Mouse (Mus musculus) forebrain, embryonic 15.5 days (tissue): ENCODE data around the gene Cplane1. TPM values are rescaled to one million over a fixed set of nuclear protein-coding genes. Genes with fewer than 3 reads are reported as not detected.

Source experiments
- ATAC-seq: fragments of 200-750 bp; cut with Nextera tagmentation; replicated peaks from 2 replicates; pipeline ENCODE4 v1.8.0; 2017; ENCODE audit warnings: mild to moderate bottlenecking, moderate TSS enrichment, moderate library complexity
- H3K27ac ChIP-seq: fragments of 300-500 bp; sonication (generic); replicated peaks from 2 replicates; pipeline ENCODE4 v1.5.1; 2015; ENCODE audit warnings: mild to moderate bottlenecking, inconsistent platforms
- H3K27me3 ChIP-seq: fragments of 300-500 bp; sonication (generic); 2 replicates; pipeline ENCODE4 v1.6.1; 2015; ENCODE audit warnings: inconsistent platforms
- H3K36me3 ChIP-seq: fragments of 300-500 bp; sonication (generic); 2 replicates; pipeline ENCODE4 v1.6.1; 2015; ENCODE audit warnings: mild to moderate bottlenecking, inconsistent platforms
- H3K4me1 ChIP-seq: fragments of 300-500 bp; sonication (generic); 2 replicates; pipeline ENCODE4 v1.6.1; 2015; ENCODE audit warnings: inconsistent platforms
- H3K4me2 ChIP-seq: fragments of 300-500 bp; sonication (generic); replicated peaks from 2 replicates; pipeline ENCODE4 v1.6.1; 2015; ENCODE audit warnings: mild to moderate bottlenecking, inconsistent platforms
- H3K4me3 ChIP-seq: fragments of 300-500 bp; sonication (generic); 2 replicates; pipeline ENCODE4 v1.5.1; 2015; ENCODE audit warnings: mild to moderate bottlenecking, inconsistent platforms
- H3K9ac ChIP-seq: fragments of 300-500 bp; sonication (generic); replicated peaks from 2 replicates; pipeline ENCODE4 v1.6.1; 2015; ENCODE audit warnings: mild to moderate bottlenecking, inconsistent platforms
- H3K9me3 ChIP-seq: fragments of 300-500 bp; sonication (generic); 2 replicates; pipeline ENCODE4 v1.6.1; 2016; ENCODE audit warnings: inconsistent platforms
- WGBS: fragments of 180-500 bp; shearing (Covaris S2); methylation state at CpG from one replicate; pipeline ENCODE4 v1.1.7; 2015; ENCODE audit warnings: mixed read lengths; 5-methylcytosine and 5-hydroxymethylcytosine counted together
- polyA plus RNA-seq: library from polyadenylated mRNA; unstranded; fragments of >200 nt; fragmentation: Nextera tagmentation; extraction: Ambion mirVana; gene quantifications from 2 replicates; pipeline ENCODE4 v1.2.1, GENCODE M21; 2015

Gene Cplane1
- polyA plus RNA-seq, 1 experiment from 2014 or later: 17.6 TPM

- H3K9me3 ChIP-seq: no peaks in the 10 kb centered on the region
- H3K4me2 ChIP-seq: no peak overlapping the region
- H3K27me3 ChIP-seq: no peaks in the 10 kb centered on the region
- WGBS: 92% methylated on average over 4 of the region's 4 CpGs
- ATAC-seq: no peak
- H3K27ac ChIP-seq: no peak overlapping the region
- no peak overlapping the region for H3K9ac ChIP-seq
- no peaks in the 10 kb centered on the region for H3K4me1 ChIP-seq
- peaks cover 47% of the 10 kb centered on the region for H3K36me3 ChIP-seq
- no peak overlapping the region for H3K4me3 ChIP-seq
Measured at GRCm38 (mm10) chr15:8317381-8317780, 148.5 kb downstream of the Cplane1 start.

GRCm38 (mm10) chr15:8319191-8319590 is 150.3 kb downstream of the Cplane1 start:
- H3K36me3 ChIP-seq: peaks cover 48% of the 10 kb centered on the region

More at GRCm38 (mm10) chr15:8319191-8319590, 150.3 kb downstream of the Cplane1 start:
- no peak overlapping the region for H3K27ac ChIP-seq
- no peaks in the 10 kb centered on the region for H3K4me1 ChIP-seq
- WGBS: 97% methylated on average over 5 of the region's 5 CpGs
- H3K4me3 ChIP-seq: no peak overlapping the region
- no peak overlapping the region for H3K9ac ChIP-seq
- H3K4me2 ChIP-seq: no peak overlapping the region
- no peaks in the 10 kb centered on the region for H3K9me3 ChIP-seq
- no peaks in the 10 kb centered on the region for H3K27me3 ChIP-seq
- no peak for ATAC-seq

Other genes starting within 250 kb of the Cplane1 start
- gene Wdr70, start 69.9 kb upstream of the Cplane1 start, polyA plus RNA-seq: 62.8 and 65.6 TPM in 2 replicates
- gene Nup155, start 59.8 kb upstream of the Cplane1 start, polyA plus RNA-seq: 12.1 and 14.4 TPM in 2 replicates